Mouse (Mus musculus): ENCODE data around the gene Psmg4. TPM values are rescaled to one million over a fixed set of nuclear protein-coding genes. Genes with fewer than 3 reads are reported as not detected.

The Psmg4 gene
- polyA plus RNA-seq, 1 experiment from 2014 or later: 81.7 TPM

- Histone ChIP-seq H3K4me3 (ENCODE audit: control insufficient read depth in 1 of 2, insufficient read depth in 1 of 2, low read depth in 1 of 2, low read length in 2 of 2) (no peak overlapping the region), H3K27me3 (ENCODE audit: control insufficient read depth, insufficient read depth, low read length) (no peaks in the 10 kb centered on the region), H3K9me3 (ENCODE audit: control insufficient read depth, low read length) (no peaks in the 10 kb centered on the region), H3K4me2 (ENCODE audit: low read length) (no peak overlapping the region), H3K27ac (replicated peaks in 1 of 2; ENCODE audit: control insufficient read depth in 1 of 2, insufficient read depth in 1 of 2, low read depth in 2 of 2, low read length in 2 of 2) (no peak overlapping the region), H3K36me3 (ENCODE audit: control insufficient read depth, insufficient read depth, low read length) (peaks cover 5% of the 10 kb centered on the region; the same call in 1 of the 2 replicates), H3K4me1 (ENCODE audit: control insufficient read depth in 2 of 2, insufficient read depth in 2 of 2, low read length in 2 of 2) (peaks cover 6 to 8% of the 10 kb centered on the region in 2 experiments; a peak in 3 of 4 replicates), H3K9ac (ENCODE audit: low read length) (no peak overlapping the region)
- no peak for ATAC-seq (ENCODE audit: insufficient number of reproducible peaks, insufficient read depth, low FRiP score, low read depth)
- 66% methylated on average over 4 of the region's 4 CpGs for WGBS
These were observed 37.1 kb upstream of the Psmg4 start for GRCm38 (mm10) chr13:34125711-34126110.

- peaks cover 5% of the 10 kb centered on the region; the same call in 1 of the 2 replicates for H3K36me3 ChIP-seq (ENCODE audit: control insufficient read depth, insufficient read depth, low read length)
- H3K4me1 ChIP-seq (ENCODE audit: control insufficient read depth in 2 of 2, insufficient read depth in 2 of 2, low read length in 2 of 2): peaks cover 14 to 22% of the 10 kb centered on the region in 2 experiments
- H3K27me3 ChIP-seq (ENCODE audit: control insufficient read depth, insufficient read depth, low read length): no peaks in the 10 kb centered on the region
- peak overlapping the region; percentile 89 for H3K4me2 ChIP-seq (ENCODE audit: low read length)
- H3K4me3 ChIP-seq (ENCODE audit: control insufficient read depth in 1 of 2, insufficient read depth in 1 of 2, low read depth in 1 of 2, low read length in 2 of 2): peak overlapping the region in 1 of 2 experiments; percentile 84; a peak in 2 of 4 replicates
- no peak overlapping the region for H3K27ac ChIP-seq (replicated peaks in 1 of 2; ENCODE audit: control insufficient read depth in 1 of 2, insufficient read depth in 1 of 2, low read depth in 2 of 2, low read length in 2 of 2)
- WGBS: 77% methylated on average over 9 of the region's 9 CpGs
- H3K9me3 ChIP-seq (ENCODE audit: control insufficient read depth, low read length): no peaks in the 10 kb centered on the region
- H3K9ac ChIP-seq (ENCODE audit: low read length): no peak overlapping the region
- ATAC-seq (ENCODE audit: insufficient number of reproducible peaks, insufficient read depth, low FRiP score, low read depth): no peak
These were observed 34.3 kb upstream of the Psmg4 start for GRCm38 (mm10) chr13:34128276-34129114.

- peaks cover 5% of the 10 kb centered on the region; the same call in 1 of the 2 replicates for H3K36me3 ChIP-seq (ENCODE audit: control insufficient read depth, insufficient read depth, low read length)
- H3K9me3 ChIP-seq (ENCODE audit: control insufficient read depth, low read length): no peaks in the 10 kb centered on the region
- ATAC-seq (ENCODE audit: insufficient number of reproducible peaks, insufficient read depth, low FRiP score, low read depth): no peak; the same call in 1 of the 2 replicates
- peaks cover 7% of the 10 kb centered on the region; the same call in 1 of the 2 replicates for H3K27me3 ChIP-seq (ENCODE audit: control insufficient read depth, insufficient read depth, low read length)
- WGBS: 1% methylated on average over 31 of the region's 31 CpGs
- peak overlapping the region; percentile 84 for H3K4me3 ChIP-seq (ENCODE audit: control insufficient read depth in 1 of 2, insufficient read depth in 1 of 2, low read depth in 1 of 2, low read length in 2 of 2)
- peak overlapping the region; percentile 89 for H3K4me2 ChIP-seq (ENCODE audit: low read length)
- peak overlapping the region; percentile 57 to 89 for H3K27ac ChIP-seq (replicated peaks in 1 of 2; ENCODE audit: control insufficient read depth in 1 of 2, insufficient read depth in 1 of 2, low read depth in 2 of 2, low read length in 2 of 2)
- peaks cover 17 to 25% of the 10 kb centered on the region in 2 experiments for H3K4me1 ChIP-seq (ENCODE audit: control insufficient read depth in 2 of 2, insufficient read depth in 2 of 2, low read length in 2 of 2)
- H3K9ac ChIP-seq (ENCODE audit: low read length): peak overlapping the region; percentile 89
These were observed 33.1 kb upstream of the Psmg4 start for GRCm38 (mm10) chr13:34129485-34130225.

DNA sequence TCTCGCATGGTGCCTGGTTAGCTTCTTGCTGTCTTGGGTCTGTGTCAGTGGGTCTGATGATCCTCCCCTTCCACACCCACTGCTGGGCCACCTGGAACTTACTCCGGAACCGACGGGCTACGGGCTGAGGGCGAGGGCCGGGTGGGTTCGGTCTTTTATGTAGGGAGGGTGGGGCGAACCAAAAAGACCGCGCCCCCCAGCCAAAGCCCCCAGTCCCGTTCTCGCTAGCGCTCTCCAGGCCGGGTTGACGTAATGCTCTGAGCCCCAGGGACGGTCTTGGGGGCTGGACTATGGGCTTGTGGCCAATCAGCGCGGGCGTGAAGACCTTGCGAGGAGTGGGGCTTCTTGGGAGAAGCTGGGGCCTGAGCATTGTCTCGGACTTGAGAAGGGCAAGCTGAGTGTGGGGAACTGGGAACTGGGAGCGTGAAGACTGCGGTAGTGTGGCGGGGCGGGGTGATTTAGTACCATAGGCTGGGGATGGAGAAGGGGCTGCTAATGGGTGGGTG lies 32.5 kb upstream of the Psmg4 start, which contains the start of gene Tubb2b:
Gene Tubb2b (minus strand): TSS at position 241 of the 506 bp plus-strand sequence.
- H3K4me1 ChIP-seq (ENCODE audit: control insufficient read depth in 2 of 2, insufficient read depth in 2 of 2, low read length in 2 of 2): peaks cover 17 to 25% of the 10 kb centered on the region in 2 experiments
- H3K4me2 ChIP-seq (ENCODE audit: low read length): peak within 1 kb of the TSS; percentile 89
- H3K27me3 ChIP-seq (ENCODE audit: control insufficient read depth, insufficient read depth, low read length): peaks cover 7% of the 10 kb centered on the region; the same call in 1 of the 2 replicates
- peaks cover 5% of the 10 kb centered on the region; the same call in 1 of the 2 replicates for H3K36me3 ChIP-seq (ENCODE audit: control insufficient read depth, insufficient read depth, low read length)
- peak within 1 kb of the TSS; percentile 84 for H3K4me3 ChIP-seq (ENCODE audit: control insufficient read depth in 1 of 2, insufficient read depth in 1 of 2, low read depth in 1 of 2, low read length in 2 of 2)
- peak within 1 kb of the TSS; percentile 89 to 91 for H3K27ac ChIP-seq (replicated peaks in 1 of 2; ENCODE audit: control insufficient read depth in 1 of 2, insufficient read depth in 1 of 2, low read depth in 2 of 2, low read length in 2 of 2)
- no peaks in the 10 kb centered on the region for H3K9me3 ChIP-seq (ENCODE audit: control insufficient read depth, low read length)
- ATAC-seq (ENCODE audit: insufficient number of reproducible peaks, insufficient read depth, low FRiP score, low read depth): peak; percentile 92
- under 1% methylated on average over 26 of the region's 26 CpGs for WGBS
- peak within 1 kb of the TSS; percentile 89 for H3K9ac ChIP-seq (ENCODE audit: low read length)

GRCm38 (mm10) chr13:34131011-34131707 lies 31.6 kb upstream of the Psmg4 start:
- WGBS: under 1% methylated on average over 24 of the region's 24 CpGs
- Histone ChIP-seq H3K4me2 (ENCODE audit: low read length) (peak overlapping the region; percentile 89), H3K9me3 (ENCODE audit: control insufficient read depth, low read length) (no peaks in the 10 kb centered on the region), H3K4me3 (ENCODE audit: control insufficient read depth in 1 of 2, insufficient read depth in 1 of 2, low read depth in 1 of 2, low read length in 2 of 2) (peak overlapping the region; percentile 84), H3K36me3 (ENCODE audit: control insufficient read depth, insufficient read depth, low read length) (peaks cover 5% of the 10 kb centered on the region; the same call in 1 of the 2 replicates), H3K27ac (replicated peaks in 1 of 2; ENCODE audit: control insufficient read depth in 1 of 2, insufficient read depth in 1 of 2, low read depth in 2 of 2, low read length in 2 of 2) (peak overlapping the region; percentile 89 to 91), H3K27me3 (ENCODE audit: control insufficient read depth, insufficient read depth, low read length) (peaks cover 7% of the 10 kb centered on the region; the same call in 1 of the 2 replicates), H3K9ac (ENCODE audit: low read length) (peak overlapping the region; percentile 89), H3K4me1 (ENCODE audit: control insufficient read depth in 2 of 2, insufficient read depth in 2 of 2, low read length in 2 of 2) (peaks cover 17 to 25% of the 10 kb centered on the region in 2 experiments)
- peak; percentile 42 for ATAC-seq (ENCODE audit: insufficient number of reproducible peaks, insufficient read depth, low FRiP score, low read depth)

GRCm38 (mm10) chr13:34131708-34132060 lies 31.1 kb upstream of the Psmg4 start:
- Histone ChIP-seq H3K9ac (ENCODE audit: low read length) (peak overlapping the region; percentile 89), H3K36me3 (ENCODE audit: control insufficient read depth, insufficient read depth, low read length) (peaks cover 1% of the 10 kb centered on the region; the same call in 1 of the 2 replicates), H3K27ac (replicated peaks in 1 of 2; ENCODE audit: control insufficient read depth in 1 of 2, insufficient read depth in 1 of 2, low read depth in 2 of 2, low read length in 2 of 2) (peak overlapping the region; percentile 89 to 91), H3K9me3 (ENCODE audit: control insufficient read depth, low read length) (no peaks in the 10 kb centered on the region), H3K27me3 (ENCODE audit: control insufficient read depth, insufficient read depth, low read length) (peaks cover 7% of the 10 kb centered on the region; the same call in 1 of the 2 replicates), H3K4me2 (ENCODE audit: low read length) (peak overlapping the region; percentile 89), H3K4me3 (ENCODE audit: control insufficient read depth in 1 of 2, insufficient read depth in 1 of 2, low read depth in 1 of 2, low read length in 2 of 2) (peak overlapping the region; percentile 84), H3K4me1 (ENCODE audit: control insufficient read depth in 2 of 2, insufficient read depth in 2 of 2, low read length in 2 of 2) (peaks cover 17 to 25% of the 10 kb centered on the region in 2 experiments)
- 3% methylated on average over 10 of the region's 10 CpGs for WGBS
- ATAC-seq (ENCODE audit: insufficient number of reproducible peaks, insufficient read depth, low FRiP score, low read depth): 0 out of 2 replicates have a peak, but pooled peaks have one; percentile 29

Measured in heart, embryonic 14.5 days (tissue).